Mouse (Mus musculus): Measurements from ENCODE around the gene Ube2r2. TPM values are rescaled to one million over a fixed set of nuclear protein-coding genes. Genes with fewer than 3 reads are reported as not detected.

Gene Ube2r2
- polyA plus RNA-seq, 1 experiment from 2014 or later: 75.0 TPM

- H3K4me1 ChIP-seq (ENCODE audit: control insufficient read depth, insufficient read depth, low read length): no peaks in the 10 kb centered on the region
- ATAC-seq (replicated peaks; ENCODE audit: insufficient number of reproducible peaks, low FRiP score, low TSS enrichment): no peak
- H3K36me3 ChIP-seq (ENCODE audit: control insufficient read depth, insufficient read depth, low read length): 0 out of 2 replicates have a peak, but pooled peaks cover 2% of the 10 kb centered on the region
- no peaks in the 10 kb centered on the region for H3K9me3 ChIP-seq (replicated peaks; ENCODE audit: control insufficient read depth, low read length)
- 86% methylated on average over 3 of the region's 3 CpGs for WGBS (ENCODE audit: insufficient replicate concordance)
- H3K4me3 ChIP-seq (ENCODE audit: low read depth, low read length): no peak overlapping the region
- no peak overlapping the region for H3K27ac ChIP-seq (ENCODE audit: low read depth, low read length)
- H3K27me3 ChIP-seq (ENCODE audit: control insufficient read depth, insufficient read depth, low read length): no peaks in the 10 kb centered on the region
- no peak overlapping the region for H3K4me2 ChIP-seq
- no peak overlapping the region for H3K9ac ChIP-seq (ENCODE audit: low read depth, low read length)
These were observed 14.3 kb downstream of the Ube2r2 start for GRCm38 (mm10) chr4:41149891-41150290.

DNA sequence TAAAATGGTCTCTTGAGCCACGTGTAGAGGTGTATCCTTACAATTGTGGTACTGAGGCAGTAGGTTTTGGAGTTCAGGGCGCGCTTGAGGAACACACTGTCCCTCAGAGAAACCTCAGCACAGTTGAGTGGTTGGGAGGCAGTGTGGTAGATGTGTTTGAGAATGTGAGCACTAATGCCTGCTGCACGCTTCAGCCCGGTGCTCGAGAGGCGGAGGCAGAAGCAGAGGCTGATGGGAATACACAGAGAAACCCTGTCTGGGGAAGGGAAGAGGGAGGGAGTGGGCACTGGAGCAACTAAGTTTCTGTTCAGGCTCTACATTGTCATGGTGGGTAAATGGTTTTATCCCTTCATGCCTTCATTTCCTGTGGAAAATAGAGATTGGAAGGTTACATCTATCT, 15.6 kb downstream of the Ube2r2 start:
- no peaks in the 10 kb centered on the region for H3K4me1 ChIP-seq (ENCODE audit: control insufficient read depth, insufficient read depth, low read length)
- no peaks in the 10 kb centered on the region for H3K36me3 ChIP-seq (ENCODE audit: control insufficient read depth, insufficient read depth, low read length)
- H3K27me3 ChIP-seq (ENCODE audit: control insufficient read depth, insufficient read depth, low read length): no peaks in the 10 kb centered on the region
- H3K4me3 ChIP-seq (ENCODE audit: low read depth, low read length): no peak overlapping the region
- H3K27ac ChIP-seq (ENCODE audit: low read depth, low read length): no peak overlapping the region
- ATAC-seq (replicated peaks; ENCODE audit: insufficient number of reproducible peaks, low FRiP score, low TSS enrichment): no peak
- WGBS (ENCODE audit: insufficient replicate concordance): 91% methylated on average over 7 of the region's 7 CpGs
- H3K9ac ChIP-seq (ENCODE audit: low read depth, low read length): no peak overlapping the region
- no peak overlapping the region for H3K4me2 ChIP-seq
- no peaks in the 10 kb centered on the region for H3K9me3 ChIP-seq (replicated peaks; ENCODE audit: control insufficient read depth, low read length)

DNA sequence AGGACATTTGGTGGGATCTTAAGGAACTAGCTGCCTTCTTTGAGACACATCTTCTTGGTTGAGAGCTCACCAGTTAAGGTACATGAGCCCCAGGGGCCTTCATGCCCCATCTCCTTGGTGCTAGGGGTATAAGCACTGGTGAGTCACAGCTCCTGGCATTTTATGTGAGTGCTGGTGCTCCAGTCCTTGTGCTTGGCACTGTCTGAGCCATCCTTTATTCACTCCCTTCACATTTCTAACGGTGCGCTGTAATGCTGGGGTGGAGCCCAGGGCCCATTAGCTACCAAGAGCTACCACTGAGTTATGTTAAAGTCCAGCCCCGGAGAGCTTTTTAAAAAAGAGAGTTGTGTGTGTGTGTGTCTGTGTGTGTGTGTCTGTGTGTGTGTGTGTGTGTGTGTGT, 17.6 kb downstream of the Ube2r2 start:
- Histone ChIP-seq H3K36me3 (ENCODE audit: control insufficient read depth, insufficient read depth, low read length) (no peaks in the 10 kb centered on the region), H3K4me3 (ENCODE audit: low read depth, low read length) (no peak overlapping the region), H3K4me1 (ENCODE audit: control insufficient read depth, insufficient read depth, low read length) (0 out of 2 replicates have a peak, but pooled peaks cover 2% of the 10 kb centered on the region), H3K27ac (ENCODE audit: low read depth, low read length) (no peak overlapping the region), H3K27me3 (ENCODE audit: control insufficient read depth, insufficient read depth, low read length) (no peaks in the 10 kb centered on the region), H3K9ac (ENCODE audit: low read depth, low read length) (no peak overlapping the region), H3K4me2 (no peak overlapping the region), H3K9me3 (replicated peaks; ENCODE audit: control insufficient read depth, low read length) (no peaks in the 10 kb centered on the region)
- no peak for ATAC-seq (replicated peaks; ENCODE audit: insufficient number of reproducible peaks, low FRiP score, low TSS enrichment)
- 89% methylated on average over 3 of the region's 3 CpGs for WGBS (ENCODE audit: insufficient replicate concordance)

DNA sequence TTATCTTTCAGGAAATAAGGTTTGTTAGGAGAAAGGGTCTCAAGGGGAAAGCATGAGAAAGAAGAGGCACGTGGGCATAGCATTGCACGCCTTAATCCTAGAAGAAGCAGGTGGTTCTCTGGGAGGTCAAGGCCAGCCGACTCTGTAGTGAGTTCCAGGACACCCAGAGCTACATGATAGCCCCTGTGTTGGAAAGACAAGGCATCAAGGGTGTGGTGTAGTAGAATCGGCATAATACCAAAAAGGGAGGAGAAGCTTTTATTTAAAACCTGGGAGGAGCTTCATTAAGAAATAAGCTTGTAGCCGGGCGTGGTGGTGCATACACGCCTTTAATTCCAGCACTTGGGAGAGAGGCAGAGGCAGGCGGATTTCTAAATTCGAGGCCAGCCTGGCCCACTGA, 21.4 kb downstream of the Ube2r2 start:
- H3K9me3 ChIP-seq (replicated peaks; ENCODE audit: control insufficient read depth, low read length): no peaks in the 10 kb centered on the region
- no peaks in the 10 kb centered on the region for H3K36me3 ChIP-seq (ENCODE audit: control insufficient read depth, insufficient read depth, low read length)
- H3K9ac ChIP-seq (ENCODE audit: low read depth, low read length): no peak overlapping the region
- H3K27me3 ChIP-seq (ENCODE audit: control insufficient read depth, insufficient read depth, low read length): no peaks in the 10 kb centered on the region
- no peak overlapping the region for H3K27ac ChIP-seq (ENCODE audit: low read depth, low read length)
- no peak overlapping the region for H3K4me2 ChIP-seq
- H3K4me3 ChIP-seq (ENCODE audit: low read depth, low read length): no peak overlapping the region
- 85% methylated on average over 9 of the region's 9 CpGs for WGBS (ENCODE audit: insufficient replicate concordance)
- no peak for ATAC-seq (replicated peaks; ENCODE audit: insufficient number of reproducible peaks, low FRiP score, low TSS enrichment)
- H3K4me1 ChIP-seq (ENCODE audit: control insufficient read depth, insufficient read depth, low read length): 0 out of 2 replicates have a peak, but pooled peaks cover 3% of the 10 kb centered on the region

DNA sequence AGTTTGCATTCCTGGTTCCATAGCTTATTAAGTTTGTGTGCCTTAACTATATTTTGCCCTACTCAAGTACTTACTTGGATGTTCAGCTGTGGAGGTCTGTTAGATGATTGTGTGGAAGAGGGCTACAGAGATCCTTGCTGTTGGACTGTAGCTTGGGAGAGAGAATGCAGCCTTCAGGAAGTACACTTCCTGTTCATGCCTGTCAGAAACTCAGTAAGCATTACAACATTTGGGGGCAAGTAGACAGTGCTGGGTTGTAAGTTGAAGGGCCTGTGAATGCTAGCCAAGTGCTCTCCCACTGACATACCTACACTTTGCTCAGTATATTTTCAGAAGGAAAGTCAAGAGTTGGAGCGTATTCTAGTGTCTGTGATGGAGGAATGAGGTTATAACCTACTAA, 22.7 kb downstream of the Ube2r2 start:
- Histone ChIP-seq H3K27ac (ENCODE audit: low read depth, low read length) (no peak overlapping the region), H3K36me3 (ENCODE audit: control insufficient read depth, insufficient read depth, low read length) (no peaks in the 10 kb centered on the region), H3K4me2 (no peak overlapping the region), H3K4me1 (ENCODE audit: control insufficient read depth, insufficient read depth, low read length) (0 out of 2 replicates have a peak, but pooled peaks cover 3% of the 10 kb centered on the region), H3K9ac (ENCODE audit: low read depth, low read length) (no peak overlapping the region), H3K4me3 (ENCODE audit: low read depth, low read length) (no peak overlapping the region), H3K27me3 (ENCODE audit: control insufficient read depth, insufficient read depth, low read length) (no peaks in the 10 kb centered on the region), H3K9me3 (replicated peaks; ENCODE audit: control insufficient read depth, low read length) (no peaks in the 10 kb centered on the region)
- ATAC-seq (replicated peaks; ENCODE audit: insufficient number of reproducible peaks, low FRiP score, low TSS enrichment): no peak
- WGBS (ENCODE audit: insufficient replicate concordance): 85% methylated on average over 1 of the region's 1 CpGs

DNA sequence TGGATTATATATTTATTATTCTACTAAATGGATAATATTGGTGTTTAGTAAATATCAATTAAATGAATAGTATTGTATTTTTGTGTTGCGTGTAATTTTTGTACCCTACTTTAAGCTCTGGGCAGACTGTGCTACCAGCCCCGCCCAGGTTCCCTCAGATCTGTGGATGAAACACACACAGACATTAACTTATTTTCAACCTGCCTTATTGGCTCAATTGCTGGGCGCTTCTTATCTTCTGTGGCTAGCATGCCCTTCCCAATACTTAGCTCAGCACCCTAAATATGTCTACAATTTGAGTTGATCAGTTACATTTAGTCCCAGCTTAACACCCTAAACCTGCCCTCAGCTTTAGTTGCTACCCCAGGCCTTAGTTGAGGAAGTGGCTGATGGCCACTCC, 25.7 kb downstream of the Ube2r2 start:
- Histone ChIP-seq H3K9me3 (replicated peaks; ENCODE audit: control insufficient read depth, low read length) (no peaks in the 10 kb centered on the region), H3K36me3 (ENCODE audit: control insufficient read depth, insufficient read depth, low read length) (no peaks in the 10 kb centered on the region), H3K4me2 (no peak overlapping the region), H3K27me3 (ENCODE audit: control insufficient read depth, insufficient read depth, low read length) (no peaks in the 10 kb centered on the region), H3K4me3 (ENCODE audit: low read depth, low read length) (no peak overlapping the region), H3K4me1 (ENCODE audit: control insufficient read depth, insufficient read depth, low read length) (peaks cover 9% of the 10 kb centered on the region; the same call in 1 of the 2 replicates), H3K27ac (ENCODE audit: low read depth, low read length) (no peak overlapping the region), H3K9ac (ENCODE audit: low read depth, low read length) (no peak overlapping the region)
- WGBS (ENCODE audit: insufficient replicate concordance): 88% methylated on average over 3 of the region's 3 CpGs
- ATAC-seq (replicated peaks; ENCODE audit: insufficient number of reproducible peaks, low FRiP score, low TSS enrichment): no peak

DNA sequence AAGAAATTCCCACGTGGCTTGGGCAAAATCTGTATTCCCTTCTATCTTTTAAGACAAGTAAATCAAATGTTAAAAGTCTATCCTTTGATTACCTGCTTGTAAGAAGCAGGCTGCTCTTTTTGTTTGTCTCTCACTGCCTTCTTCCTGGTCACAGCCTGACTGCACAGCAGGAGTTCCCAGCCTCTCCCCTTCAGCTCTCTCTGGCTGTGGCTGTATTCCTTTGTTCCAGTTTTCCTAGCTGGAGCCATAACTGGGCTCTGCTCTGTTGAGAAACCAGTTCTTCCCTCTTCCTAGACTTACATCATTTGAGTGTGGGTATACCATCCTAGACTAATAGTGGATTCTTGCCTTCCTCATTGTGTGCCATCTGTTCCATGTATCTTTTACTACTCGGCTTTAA, 29.4 kb downstream of the Ube2r2 start:
- H3K27ac ChIP-seq (ENCODE audit: low read depth, low read length): no peak overlapping the region

DNA sequence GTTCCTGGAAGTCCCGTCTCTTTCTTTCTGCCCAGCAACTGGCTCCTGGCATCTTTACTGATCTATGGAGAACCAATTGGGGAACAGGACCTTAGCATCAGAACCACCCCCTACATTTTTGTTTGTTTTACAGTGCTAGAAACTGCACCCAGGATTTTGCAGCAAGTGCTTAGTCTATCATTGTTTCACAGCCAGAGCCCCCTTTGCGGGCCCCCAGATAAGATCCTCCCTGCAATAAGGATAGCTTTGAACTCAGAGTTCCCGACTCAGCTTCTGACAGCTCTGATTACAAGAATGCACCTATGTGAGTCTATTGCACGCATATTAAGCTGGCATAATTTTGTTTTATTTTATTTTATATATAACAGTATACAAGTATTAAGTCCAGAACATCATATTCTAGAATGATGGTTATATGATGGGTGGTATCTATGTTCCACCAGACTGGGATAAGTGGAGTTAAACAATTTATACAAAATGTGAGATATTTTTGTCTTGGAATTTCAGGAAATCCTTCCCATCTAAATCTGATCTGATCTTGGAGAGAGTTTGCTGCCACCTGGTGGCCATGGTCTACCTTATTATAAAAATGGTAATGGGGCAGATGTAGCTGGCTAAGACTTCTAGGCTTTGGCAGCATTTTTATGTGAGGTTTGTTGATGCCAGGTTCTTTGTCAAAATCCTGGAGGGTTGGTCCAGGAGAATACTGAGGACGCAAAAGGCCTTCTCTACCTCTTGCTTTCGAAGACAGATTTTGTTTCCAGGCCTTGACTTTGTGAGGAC, 30.3 kb downstream of the Ube2r2 start:
- Histone ChIP-seq H3K27me3 (ENCODE audit: control insufficient read depth, insufficient read depth, low read length) (no peaks in the 10 kb centered on the region), H3K4me2 (no peak overlapping the region), H3K36me3 (ENCODE audit: control insufficient read depth, insufficient read depth, low read length) (no peaks in the 10 kb centered on the region), H3K27ac (ENCODE audit: low read depth, low read length) (no peak overlapping the region), H3K9me3 (replicated peaks; ENCODE audit: control insufficient read depth, low read length) (no peaks in the 10 kb centered on the region), H3K9ac (ENCODE audit: low read depth, low read length) (no peak overlapping the region), H3K4me1 (ENCODE audit: control insufficient read depth, insufficient read depth, low read length) (peaks cover 6% of the 10 kb centered on the region; the same call in 1 of the 2 replicates), H3K4me3 (ENCODE audit: low read depth, low read length) (no peak overlapping the region)
- ATAC-seq (replicated peaks; ENCODE audit: insufficient number of reproducible peaks, low FRiP score, low TSS enrichment): no peak; the same call in 1 of the 2 replicates
- WGBS (ENCODE audit: insufficient replicate concordance): 55% methylated on average over 6 of the region's 6 CpGs

More for the DNA sequence above, 29.4 kb downstream of the Ube2r2 start:
- ATAC-seq (replicated peaks; ENCODE audit: insufficient number of reproducible peaks, low FRiP score, low TSS enrichment): no peak
- no peaks in the 10 kb centered on the region for H3K27me3 ChIP-seq (ENCODE audit: control insufficient read depth, insufficient read depth, low read length)
- peaks cover 6% of the 10 kb centered on the region; the same call in 1 of the 2 replicates for H3K4me1 ChIP-seq (ENCODE audit: control insufficient read depth, insufficient read depth, low read length)
- no peak overlapping the region for H3K9ac ChIP-seq (ENCODE audit: low read depth, low read length)
- no peak overlapping the region for H3K4me2 ChIP-seq
- H3K9me3 ChIP-seq (replicated peaks; ENCODE audit: control insufficient read depth, low read length): no peaks in the 10 kb centered on the region
- H3K4me3 ChIP-seq (ENCODE audit: low read depth, low read length): no peak overlapping the region
- H3K36me3 ChIP-seq (ENCODE audit: control insufficient read depth, insufficient read depth, low read length): no peaks in the 10 kb centered on the region
- WGBS (ENCODE audit: insufficient replicate concordance): 33% methylated on average over 2 of the region's 2 CpGs

DNA sequence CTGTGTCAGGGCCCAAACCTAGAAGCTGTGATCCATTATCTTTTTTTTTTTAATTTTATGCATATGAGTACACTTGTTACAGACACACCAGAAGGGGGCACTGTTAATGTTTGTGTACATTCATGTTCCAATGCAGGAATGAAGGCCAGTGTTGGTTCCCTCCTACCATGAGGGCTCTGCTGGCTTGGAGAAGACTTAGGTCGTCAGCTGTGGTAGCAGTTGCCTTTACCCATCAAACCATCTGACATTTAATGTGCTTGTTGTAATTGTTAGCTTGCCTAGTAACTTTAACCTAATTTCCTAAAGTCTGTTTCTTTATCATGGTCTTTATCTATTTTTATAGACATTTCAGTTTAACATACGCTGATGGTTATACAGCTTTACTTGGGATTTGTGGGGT, 35.4 kb downstream of the Ube2r2 start:
- Histone ChIP-seq H3K9ac (ENCODE audit: low read depth, low read length) (no peak overlapping the region), H3K4me1 (ENCODE audit: control insufficient read depth, insufficient read depth, low read length) (no peaks in the 10 kb centered on the region), H3K27ac (ENCODE audit: low read depth, low read length) (no peak overlapping the region), H3K36me3 (ENCODE audit: control insufficient read depth, insufficient read depth, low read length) (no peaks in the 10 kb centered on the region), H3K9me3 (replicated peaks; ENCODE audit: control insufficient read depth, low read length) (no peaks in the 10 kb centered on the region), H3K4me2 (no peak overlapping the region), H3K4me3 (ENCODE audit: low read depth, low read length) (no peak overlapping the region), H3K27me3 (ENCODE audit: control insufficient read depth, insufficient read depth, low read length) (no peaks in the 10 kb centered on the region)
- ATAC-seq (replicated peaks; ENCODE audit: insufficient number of reproducible peaks, low FRiP score, low TSS enrichment): no peak
- WGBS (ENCODE audit: insufficient replicate concordance): 88% methylated on average over 2 of the region's 2 CpGs

Data from heart, embryonic 11.5 days (tissue).